Mouse (Mus musculus) thymus, adult 2 months (tissue): ENCODE measurements around the gene Vpreb1.

Source experiments
- CTCF ChIP-seq: fragments of 200-500 bp; IDR thresholded peaks from 2 replicates; pipeline ENCODE4 v1.5.1; 2012; ENCODE audit warnings: mild to moderate bottlenecking, control low read depth, low read length, moderate library complexity, borderline replicate concordance; ENCODE audit not compliant: control insufficient read depth, poor library complexity, insufficient read depth; ENCODE audit errors: extremely low read depth
- POLR2A ChIP-seq: fragments of 200-500 bp; IDR thresholded peaks from 2 replicates; pipeline ENCODE4 v1.6.1; 2012; ENCODE audit warnings: mild to moderate bottlenecking, low read length, control low read depth, moderate library complexity; ENCODE audit not compliant: control insufficient read depth, poor library complexity, insufficient read depth; ENCODE audit errors: extremely low read depth

DNA sequence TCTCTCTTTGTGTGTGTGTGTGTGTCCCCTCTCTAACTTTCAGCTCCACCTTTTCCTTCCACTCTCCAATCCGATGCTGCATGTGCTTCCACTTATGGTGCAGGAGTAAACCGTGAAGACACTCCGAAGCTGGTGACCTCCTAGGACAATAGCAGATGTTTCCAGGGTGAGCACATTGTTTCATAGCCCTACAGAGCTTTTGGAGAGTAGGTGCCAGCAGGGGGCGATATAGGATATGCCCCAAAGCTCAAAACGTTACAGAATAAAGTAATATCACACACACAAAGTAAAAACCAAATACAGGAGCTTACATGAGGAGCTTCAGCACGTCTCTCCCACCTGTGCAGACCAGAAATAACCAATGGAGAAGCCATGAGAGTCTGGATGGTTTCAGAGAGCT, 15.8 kb downstream of the Vpreb1 start:
- TF ChIP-seq POLR2A (no peak), CTCF (no peak)
